Comparison of ENCODE assay signal across 27 mouse cellular contexts in the genomic region with DNA sequence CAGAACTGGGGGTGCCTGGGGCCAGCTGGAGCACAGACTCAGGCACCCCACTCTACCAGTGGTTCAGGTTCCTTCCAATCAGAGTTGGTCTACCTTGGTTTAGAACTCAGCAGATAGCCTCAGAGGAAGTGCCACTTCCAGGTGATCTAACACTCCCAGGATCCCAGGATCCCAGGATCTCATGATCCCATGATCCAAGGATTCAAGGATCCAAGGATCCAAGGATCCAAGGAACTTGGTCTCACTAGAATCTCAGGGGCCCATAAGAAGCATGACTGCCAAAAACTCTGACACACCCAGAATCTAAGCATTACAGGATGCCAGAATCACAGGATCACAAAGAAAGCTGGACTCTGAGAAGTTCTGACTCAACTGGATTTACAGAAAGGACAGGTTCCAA.
"Had no signal": no experiment of that assay in that cellular context is flagged by ENCODE, and none has a peak within 500 bp of the region (broad histone marks: within the 10 kb centered on the region; RNA-seq: fewer than 3 reads in every experiment).

No protein-coding gene starts in this region.

- DNase-seq: gastrocnemius, adult 2 months; gastrocnemius, postnatal 10 days; gastrocnemius, postnatal 25 days; heart, adult 18-20 months; heart, postnatal 14 days; heart, postnatal 36 days; kidney, adult 11 months; kidney, adult 2 months; kidney, adult 9 months; kidney, postnatal 14 days; kidney, postnatal 36 days; liver; liver, embryonic 13.5 days had no signal

- H3K36me3 ChIP-seq: heart, embryonic 10.5 days; heart, embryonic 13.5 days; heart, embryonic 15.5 days; kidney, embryonic 15.5 days; limb, embryonic 10.5 days; limb, embryonic 12.5 days; liver, embryonic 13.5 days; liver, embryonic 15.5 days had no signal

- H3K9ac ChIP-seq: heart, embryonic 13.5 days; heart, embryonic 15.5 days; hindbrain, embryonic 14.5 days; kidney, embryonic 15.5 days; limb, embryonic 12.5 days; liver, embryonic 13.5 days; liver, embryonic 15.5 days had no signal

- H3K9me3 ChIP-seq: heart, embryonic 10.5 days; heart, embryonic 15.5 days; kidney, embryonic 15.5 days; limb, embryonic 10.5 days; liver, embryonic 15.5 days had no signal

- H3K4me1 ChIP-seq: heart, embryonic 10.5 days; heart, embryonic 13.5 days; heart, embryonic 15.5 days; kidney, embryonic 15.5 days; limb, embryonic 10.5 days; limb, embryonic 12.5 days; liver, embryonic 13.5 days; liver, embryonic 15.5 days had no signal

- H3K27ac ChIP-seq: gastrocnemius, adult 2 months; heart, embryonic 10.5 days; heart, embryonic 13.5 days; heart, embryonic 15.5 days; hindbrain, embryonic 14.5 days; kidney, embryonic 15.5 days; kidney, postnatal 0 days; layer of hippocampus, adult 2 months; left cerebral cortex, adult 2 months; limb, embryonic 10.5 days; limb, embryonic 12.5 days; liver, embryonic 13.5 days; liver, embryonic 15.5 days had no signal

- ATAC-seq: hindbrain, embryonic 16.5 days; intestine, embryonic 16.5 days had no signal

- H3K27me3 ChIP-seq: heart, embryonic 13.5 days; heart, embryonic 15.5 days; kidney, embryonic 15.5 days; limb, embryonic 12.5 days; liver, embryonic 13.5 days; liver, embryonic 15.5 days had no signal

- H3K4me2 ChIP-seq: heart, embryonic 13.5 days; heart, embryonic 15.5 days; hindbrain, embryonic 14.5 days; kidney, embryonic 15.5 days; limb, embryonic 12.5 days; liver, embryonic 11.5 days; liver, embryonic 13.5 days; liver, embryonic 15.5 days had no signal

- H3K4me3 ChIP-seq: gastrocnemius, adult 2 months; heart, embryonic 10.5 days; heart, embryonic 13.5 days; heart, embryonic 15.5 days; kidney, embryonic 15.5 days; layer of hippocampus, adult 2 months; left cerebral cortex, adult 2 months; limb, embryonic 10.5 days; limb, embryonic 12.5 days; liver, embryonic 13.5 days; liver, embryonic 15.5 days had no signal
